Mouse (Mus musculus) embryonic fibroblast, embryonic 13.5 days (primary cell): ENCODE measurements around the gene Srrm2. TPM values are rescaled to one million over a fixed set of nuclear protein-coding genes. Genes with fewer than 3 reads are reported as not detected.

Experiments used
- H3K27ac ChIP-seq: 2 replicates; pipeline ENCODE4 v1.5.1; 2012; ENCODE audit warnings: low read length, control low read depth, inconsistent platforms; ENCODE audit not compliant: insufficient read depth
- H3K4me1 ChIP-seq: 2 replicates; pipeline ENCODE4 v1.6.1; 2011; ENCODE audit warnings: low read length; ENCODE audit not compliant: control insufficient read depth, insufficient read depth
- H3K4me3 ChIP-seq: 2 replicates; pipeline ENCODE4 v1.5.1; 2011; ENCODE audit warnings: mild to moderate bottlenecking, control low read depth, low read length; ENCODE audit not compliant: insufficient read depth
- CTCF ChIP-seq: IDR thresholded peaks from 2 replicates; pipeline ENCODE4 v1.5.1; 2011; ENCODE audit warnings: mild to moderate bottlenecking, control low read depth, low read length, moderate library complexity, borderline replicate concordance; ENCODE audit not compliant: insufficient read depth
- POLR2A ChIP-seq: IDR thresholded peaks from 2 replicates; pipeline ENCODE4 v1.6.1; 2011; ENCODE audit warnings: low read depth, mild to moderate bottlenecking, control low read depth, low read length, moderate library complexity
- polyA plus RNA-seq: library from polyadenylated mRNA; stranded (reverse); fragments of >200 nt; gene quantifications from 2 replicates; pipeline ENCODE4 v1.2.4, GENCODE M21; 2011; ENCODE audit warnings: low read depth; ENCODE audit not compliant: missing spikeins, insufficient read length

The Srrm2 gene
- polyA plus RNA-seq, 1 experiment = 303 TPM

GRCm38 (mm10) chr17:23746767-23747166, 43.6 kb upstream of the Srrm2 start:
- H3K4me3 ChIP-seq = no peak overlapping the region
- TF ChIP-seq POLR2A = no peak
- TF ChIP-seq CTCF = no peak
- H3K4me1 ChIP-seq = no peaks in the 10 kb centered on the region
- no peak overlapping the region for H3K27ac ChIP-seq

- no peaks in the 10 kb centered on the region for H3K4me1 ChIP-seq
- H3K27ac ChIP-seq = no peak overlapping the region
- no peak for TF ChIP-seq CTCF
- no peak for TF ChIP-seq POLR2A
- H3K4me3 ChIP-seq = no peak overlapping the region
Observed at GRCm38 (mm10) chr17:23747471-23747870, 42.9 kb upstream of the Srrm2 start.

GRCm38 (mm10) chr17:23748026-23748425, 42.3 kb upstream of the Srrm2 start:
- no peak overlapping the region for H3K27ac ChIP-seq
- TF ChIP-seq POLR2A = no peak
- no peak for TF ChIP-seq CTCF
- H3K4me3 ChIP-seq = no peak overlapping the region

GRCm38 (mm10) chr17:23748631-23749391, 41.5 kb upstream of the Srrm2 start:
- Histone ChIP-seq H3K4me3 (no peak overlapping the region), H3K4me1 (no peaks in the 10 kb centered on the region), H3K27ac (no peak overlapping the region)
- TF ChIP-seq CTCF (no peak), POLR2A (no peak)

More at GRCm38 (mm10) chr17:23748026-23748425, 42.3 kb upstream of the Srrm2 start:
- H3K4me1 ChIP-seq = no peaks in the 10 kb centered on the region

GRCm38 (mm10) chr17:23749400-23750191, 40.7 kb upstream of the Srrm2 start:
- Histone ChIP-seq H3K4me3 (no peak overlapping the region), H3K4me1 (no peaks in the 10 kb centered on the region), H3K27ac (no peak overlapping the region)
- TF ChIP-seq CTCF (no peak), POLR2A (no peak)

GRCm38 (mm10) chr17:23755689-23756088, 34.6 kb upstream of the Srrm2 start:
- Histone ChIP-seq H3K27ac (no peak overlapping the region), H3K4me1 (no peaks in the 10 kb centered on the region), H3K4me3 (no peak overlapping the region)
- TF ChIP-seq POLR2A = no peak
- TF ChIP-seq CTCF = no peak

GRCm38 (mm10) chr17:23757581-23757980, 32.8 kb upstream of the Srrm2 start:
- Histone ChIP-seq H3K4me3 (no peak overlapping the region), H3K4me1 (no peaks in the 10 kb centered on the region)

GRCm38 (mm10) chr17:23758801-23759200, 31.5 kb upstream of the Srrm2 start:
- no peak overlapping the region for H3K27ac ChIP-seq
- H3K4me3 ChIP-seq = no peak overlapping the region

More at GRCm38 (mm10) chr17:23757581-23757980, 32.8 kb upstream of the Srrm2 start:
- TF ChIP-seq CTCF = no peak
- no peak for TF ChIP-seq POLR2A
- H3K27ac ChIP-seq = no peak overlapping the region

GRCm38 (mm10) chr17:23760231-23760630, 30.1 kb upstream of the Srrm2 start:
- Histone ChIP-seq H3K4me3 (no peak overlapping the region), H3K4me1 (no peaks in the 10 kb centered on the region), H3K27ac (no peak overlapping the region)
- no peak for TF ChIP-seq CTCF

More at GRCm38 (mm10) chr17:23758801-23759200, 31.5 kb upstream of the Srrm2 start:
- no peaks in the 10 kb centered on the region for H3K4me1 ChIP-seq
- TF ChIP-seq CTCF (no peak), POLR2A (no peak)

GRCm38 (mm10) chr17:23761155-23761554, 29.2 kb upstream of the Srrm2 start:
- Histone ChIP-seq H3K27ac (no peak overlapping the region), H3K4me3 (no peak overlapping the region), H3K4me1 (no peaks in the 10 kb centered on the region)
- TF ChIP-seq POLR2A = no peak
- no peak for TF ChIP-seq CTCF

- Histone ChIP-seq H3K4me1 (no peaks in the 10 kb centered on the region), H3K4me3 (no peak overlapping the region), H3K27ac (no peak overlapping the region)
- no peak for TF ChIP-seq CTCF
- no peak for TF ChIP-seq POLR2A
Observed at GRCm38 (mm10) chr17:23762976-23763375, 27.4 kb upstream of the Srrm2 start.
